Mouse (Mus musculus) mammary gland, adult 2 months (tissue): ENCODE measurements around the gene Neurl4. TPM values are rescaled to one million over a fixed set of nuclear protein-coding genes. Genes with fewer than 3 reads are reported as not detected.

Experiments
- polyA plus RNA-seq: library from polyadenylated mRNA; depleted of rRNA; stranded (reverse); fragments of >200 nt; gene quantifications from 2 replicates; pipeline ENCODE4 v1.2.3, GENCODE M21; 2012; ENCODE audit warnings: low replicate concordance; rRNA removed

Neurl4 gene
- 44.0 and 45.9 TPM in 2 replicates for polyA plus RNA-seq

GRCm38 (mm10) chr11:69900471-69901405 lies at the start of gene Neurl4, which contains the start of gene 2810408A11Rik:
Gene Neurl4 (plus strand): TSS chr11:69901072.
Gene 2810408A11Rik (minus strand): TSS chr11:69900987.

GRCm38 (mm10) chr11:69858113-69858998 lies 42.5 kb upstream of the Neurl4 start, which contains the start of gene Tnk1:
Gene Tnk1 (minus strand): TSS chr11:69858730.

DNA sequence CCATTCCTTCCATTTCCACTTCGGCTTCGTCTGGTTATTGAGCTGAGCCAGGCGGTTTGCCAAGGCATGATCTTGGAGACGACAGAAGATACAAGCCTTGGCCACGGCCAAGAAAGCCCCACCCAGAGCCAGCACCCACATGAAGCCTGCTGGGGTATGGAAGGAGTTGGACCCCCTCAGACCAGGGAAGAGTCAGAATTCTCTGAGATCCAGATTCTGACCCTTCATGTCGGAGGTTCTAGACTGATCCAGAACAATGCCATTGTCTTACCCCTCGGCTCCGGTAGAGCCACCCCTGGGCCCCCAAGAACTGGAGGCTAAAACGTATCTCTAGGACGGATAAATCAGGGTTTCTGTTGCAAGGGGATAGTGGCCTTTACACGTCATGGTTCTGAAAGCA lies 23.0 kb upstream of the Neurl4 start, which contains the start of gene Tmem95:
Gene Tmem95 (minus strand): TSS at position 141 of the 400 bp plus-strand sequence.

DNA sequence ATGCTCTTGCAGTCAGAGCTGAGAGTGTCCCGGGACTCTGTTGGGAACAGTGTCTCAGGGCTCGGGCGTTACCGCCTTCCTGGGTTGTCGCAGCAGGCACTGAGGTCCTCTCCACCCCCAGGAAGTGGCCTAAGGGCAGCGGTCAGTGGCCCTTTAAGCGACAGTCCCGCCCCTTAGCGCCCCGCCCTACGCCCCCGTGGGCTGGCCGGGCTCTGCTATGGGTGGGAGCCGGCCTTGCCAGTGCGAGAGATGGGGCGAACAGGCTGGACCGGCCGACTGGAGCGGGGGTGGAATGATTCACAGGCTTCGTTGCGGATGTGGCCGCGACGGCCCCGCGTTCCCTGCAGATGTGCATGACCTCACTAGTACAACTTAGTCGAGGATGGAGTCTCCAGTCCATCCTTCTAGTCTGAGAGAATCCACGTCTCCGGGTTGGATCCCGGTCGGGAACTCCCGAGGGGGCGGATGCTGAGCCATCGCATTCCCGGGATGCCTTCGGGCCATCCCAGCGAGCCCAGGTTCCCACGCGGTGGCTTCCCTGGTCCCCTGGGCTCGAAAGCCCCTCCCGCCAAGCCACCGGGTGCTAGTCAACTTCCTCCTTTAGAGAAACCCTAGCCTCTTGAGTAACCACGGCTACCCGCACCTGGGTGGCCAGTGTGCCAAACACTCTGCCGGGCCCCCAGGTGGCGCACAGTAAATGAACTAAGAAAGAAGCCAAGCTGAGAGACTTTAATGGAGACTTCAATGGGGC lies 19.8 kb upstream of the Neurl4 start, which contains the start of gene Kctd11:
Gene Kctd11 (minus strand): TSS at position 554 of the 751 bp plus-strand sequence.

GRCm38 (mm10) chr11:69895291-69895690 lies 5.6 kb upstream of the Neurl4 start, which contains the start of gene Acap1:
Gene Acap1 (minus strand): TSS chr11:69895539.

DNA sequence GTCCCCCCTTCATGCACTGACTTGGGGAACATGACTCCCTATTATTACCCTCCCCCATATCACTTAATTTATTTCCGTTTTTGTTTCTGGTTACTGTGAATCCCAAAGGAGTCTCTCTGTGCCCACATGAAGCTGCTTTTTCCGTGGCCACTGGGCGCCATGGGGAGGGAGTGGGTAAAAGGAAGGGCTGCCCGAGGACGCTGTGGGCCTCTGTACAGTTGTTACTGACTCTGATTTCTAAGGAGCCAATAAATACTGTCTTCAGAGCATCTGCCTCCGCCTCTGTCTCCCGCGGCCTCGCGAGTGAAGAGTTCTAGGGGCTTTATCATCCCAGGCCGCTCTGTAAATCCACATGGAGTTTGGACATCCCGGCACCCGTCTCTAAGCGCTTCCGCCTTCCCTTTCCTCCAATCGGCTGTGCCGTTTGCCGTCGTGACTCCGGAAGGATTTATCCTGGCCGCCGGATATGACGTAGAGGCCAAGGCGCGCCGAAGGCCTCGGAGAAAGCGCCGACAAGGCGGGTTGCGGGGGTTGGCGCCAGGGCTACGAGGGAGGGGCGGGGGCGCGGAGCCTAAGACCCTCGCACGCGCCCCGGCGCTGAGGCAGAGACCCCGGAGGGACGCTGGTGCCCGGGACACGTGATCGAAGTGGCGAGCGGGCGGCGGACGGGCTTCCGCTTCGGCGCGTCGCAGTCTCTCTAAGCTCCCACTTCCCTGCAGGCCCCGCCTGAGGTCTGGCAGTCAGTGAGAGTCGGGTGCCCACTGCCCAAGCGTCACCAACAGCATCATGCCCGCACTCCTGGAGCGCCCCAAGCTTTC lies 12.9 kb downstream of the Neurl4 start, which contains the start of gene Gps2:
Gene Gps2 (plus strand): TSS at position 335 of the 818 bp plus-strand sequence.

DNA sequence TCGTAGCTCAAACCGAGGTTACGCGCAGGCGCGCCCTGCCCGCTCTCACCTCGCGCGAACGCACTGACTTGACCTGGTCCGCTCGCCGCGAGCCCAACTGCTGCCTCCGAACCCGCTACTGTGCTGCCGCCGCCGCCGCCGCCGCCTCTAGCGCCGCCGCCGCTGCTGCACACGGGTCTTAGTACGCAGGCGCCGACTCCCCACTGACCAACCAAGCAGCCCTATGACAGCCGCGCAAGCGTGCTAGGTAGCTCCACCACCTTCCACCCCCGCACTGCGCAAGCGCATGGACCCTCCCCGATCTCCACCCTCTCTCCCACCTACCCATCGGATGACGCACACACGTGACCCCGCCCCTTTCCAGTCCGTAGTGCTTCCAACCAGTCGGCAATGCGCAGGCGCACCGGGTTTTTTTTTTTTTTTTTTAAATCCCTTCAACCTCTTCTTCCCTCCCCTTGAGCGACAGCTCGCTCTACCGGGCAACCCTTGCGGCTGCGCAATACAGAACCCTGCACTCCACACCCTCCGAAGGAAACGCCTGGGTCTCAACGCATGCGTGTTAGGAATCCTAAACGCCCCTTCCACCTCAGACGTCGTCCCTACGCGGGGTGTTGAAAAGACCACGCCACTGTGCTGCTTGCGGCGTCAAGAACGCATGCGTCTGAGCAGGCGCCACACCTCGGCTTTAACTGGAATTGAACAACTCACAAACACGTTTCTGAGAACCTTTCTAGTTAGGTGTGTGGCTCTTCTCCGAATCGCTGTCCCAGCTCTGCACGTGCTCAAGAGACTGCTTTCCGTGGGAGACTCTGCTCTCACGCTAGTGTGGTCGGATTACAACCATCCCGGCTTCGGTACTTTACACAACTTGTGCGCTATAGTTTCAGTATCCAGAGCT lies 20.5 kb downstream of the Neurl4 start, which contains the start of gene Eif5a:
Gene Eif5a (minus strand): TSS at position 845 of the 898 bp plus-strand sequence.

DNA sequence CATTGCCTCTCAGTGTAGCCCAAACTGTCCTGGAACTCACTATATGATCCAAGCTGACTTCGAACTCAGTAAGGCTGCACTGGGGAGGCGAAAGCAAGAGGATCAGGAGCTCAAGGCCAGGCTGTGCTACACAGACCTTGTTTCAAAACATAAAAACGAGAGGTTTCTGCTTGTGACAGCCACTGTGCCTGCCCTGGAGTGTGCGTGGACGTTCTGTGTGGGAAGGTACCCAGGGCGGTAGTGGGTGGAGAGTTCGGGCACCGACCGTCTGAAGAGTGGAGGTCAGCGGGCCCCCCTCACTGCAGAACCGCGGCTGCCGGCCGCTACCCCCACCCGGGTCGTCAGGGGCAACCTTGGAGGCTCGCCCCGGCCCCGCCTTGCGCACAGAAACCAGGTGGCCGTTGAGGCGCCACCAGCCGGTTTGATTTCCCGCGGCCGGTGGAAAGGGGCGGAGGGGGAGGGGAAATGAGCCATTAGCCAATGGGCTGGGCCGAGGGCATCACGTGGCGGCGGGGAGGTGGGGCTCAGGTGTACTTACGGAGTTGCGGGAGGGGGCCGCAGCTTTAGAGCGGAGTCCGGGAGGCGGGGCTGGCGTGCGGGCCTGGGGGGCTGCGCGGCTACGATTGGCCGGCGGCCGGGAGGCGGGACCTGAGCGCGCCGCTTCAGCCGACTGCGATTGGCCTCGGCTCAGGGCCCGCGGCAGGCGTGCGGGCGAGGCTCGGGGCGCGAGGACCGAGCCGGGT lies 34.4 kb downstream of the Neurl4 start, which contains the start of gene Ybx2:
Gene Ybx2 (plus strand): TSS at position 660 of the 743 bp plus-strand sequence.

DNA sequence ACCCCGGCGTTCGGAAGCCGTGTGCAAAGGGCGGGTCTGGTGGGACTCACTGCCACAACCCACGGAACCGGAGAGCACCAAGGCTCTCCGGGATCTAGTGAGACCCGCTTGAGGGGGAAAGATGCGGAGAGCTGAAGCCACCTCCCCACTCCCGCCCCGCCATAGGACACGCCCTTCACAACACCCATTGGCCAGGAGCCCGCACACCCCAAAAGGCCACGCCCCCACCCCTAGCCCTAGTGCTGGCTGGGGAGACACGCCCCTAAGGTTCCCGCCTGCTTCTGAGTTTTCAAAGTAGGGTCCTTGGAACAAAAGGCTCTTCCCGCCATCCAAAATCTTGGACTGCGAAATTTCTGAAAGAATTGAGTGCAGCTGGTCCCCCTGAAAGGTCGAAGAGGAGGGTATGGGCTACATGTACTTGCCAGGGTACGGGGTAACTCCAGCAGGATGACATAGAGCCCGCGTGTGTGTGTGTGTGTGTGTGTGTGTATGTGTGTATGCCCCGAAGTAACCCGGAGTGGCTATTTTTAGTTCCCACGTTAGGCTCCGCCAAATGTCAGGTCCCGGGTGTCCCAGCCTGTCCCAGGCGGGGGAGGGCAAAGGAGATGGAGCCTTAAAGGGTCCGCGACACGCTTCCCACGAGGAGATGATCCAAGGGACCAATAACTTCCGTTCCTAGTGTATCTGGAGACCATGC lies 47.3 kb downstream of the Neurl4 start, which contains the start of gene Slc2a4:
Gene Slc2a4 (minus strand): TSS at position 123 of the 697 bp plus-strand sequence.

Other genes starting within 250 kb of the Neurl4 start
- gene Sox15, start 245.8 kb upstream of the Neurl4 start, polyA plus RNA-seq: 0.66 and 1.1 TPM in 2 replicates
- 139 and 176 TPM in 2 replicates for gene Mpdu1, start 238.4 kb upstream of the Neurl4 start, polyA plus RNA-seq
- 76.8 and 80.0 TPM in 2 replicates for gene Cd68, start 234.9 kb upstream of the Neurl4 start, polyA plus RNA-seq
- gene Eif4a1, start 228.6 kb upstream of the Neurl4 start, polyA plus RNA-seq: 199 and 324 TPM in 2 replicates
- 40.2 and 91.5 TPM in 2 replicates for gene Senp3, start 219.0 kb upstream of the Neurl4 start, polyA plus RNA-seq
- gene Tnfsf13, start 215.3 kb upstream of the Neurl4 start, polyA plus RNA-seq: 5.2 and 9.5 TPM in 2 replicates
- gene Tnfsf12, start 205.2 kb upstream of the Neurl4 start, polyA plus RNA-seq: 48.2 and 64.3 TPM in 2 replicates
- gene Tnfsfm13, start 205.0 kb upstream of the Neurl4 start, polyA plus RNA-seq: 8.4 and 11.1 TPM in 2 replicates
- 18.0 and 27.0 TPM in 2 replicates for gene Polr2a, start 142.4 kb upstream of the Neurl4 start, polyA plus RNA-seq
- not detected in 2 replicates for gene Slc35g3, start 139.1 kb upstream of the Neurl4 start, polyA plus RNA-seq
- gene Zbtb4, start 135.2 kb upstream of the Neurl4 start, polyA plus RNA-seq: 47.2 and 88.9 TPM in 2 replicates
- gene Chrnb1, start 105.1 kb upstream of the Neurl4 start, polyA plus RNA-seq: 14.0 and 38.5 TPM in 2 replicates
- gene Fgf11, start 99.2 kb upstream of the Neurl4 start, polyA plus RNA-seq: 11.4 and 13.5 TPM in 2 replicates
- 4.5 and 10.8 TPM in 2 replicates for gene Tmem102, start 95.4 kb upstream of the Neurl4 start, polyA plus RNA-seq
- not detected in 2 replicates for gene Gm39566, start 85.8 kb upstream of the Neurl4 start, polyA plus RNA-seq
- gene Spem2, start 82.6 kb upstream of the Neurl4 start, polyA plus RNA-seq: not detected in 2 replicates
- 0.19 and 0.35 TPM in 2 replicates for gene Spem1, start 78.9 kb upstream of the Neurl4 start, polyA plus RNA-seq
- 23.5 and 39.4 TPM in 2 replicates for gene Nlgn2, start 63.3 kb upstream of the Neurl4 start, polyA plus RNA-seq
- gene Tmem256, start 62.6 kb upstream of the Neurl4 start, polyA plus RNA-seq: 180 and 280 TPM in 2 replicates
- gene Plscr3, start 54.7 kb upstream of the Neurl4 start, polyA plus RNA-seq: 125 and 161 TPM in 2 replicates
- 11.8 and 14.1 TPM in 2 replicates for gene Tnk1, start 42.3 kb upstream of the Neurl4 start, polyA plus RNA-seq
- not detected in 2 replicates for gene Tmem95, start 23.1 kb upstream of the Neurl4 start, polyA plus RNA-seq
- gene Kctd11, start 19.7 kb upstream of the Neurl4 start, polyA plus RNA-seq: 11.8 and 13.5 TPM in 2 replicates
- gene Acap1, start 5.5 kb upstream of the Neurl4 start, polyA plus RNA-seq: 40.3 and 80.4 TPM in 2 replicates
- gene 2810408A11Rik, start 85 bp upstream of the Neurl4 start, polyA plus RNA-seq: 0.80 and 1.1 TPM in 2 replicates
- 130 and 139 TPM in 2 replicates for gene Gps2, start 12.8 kb downstream of the Neurl4 start, polyA plus RNA-seq
- 301 and 469 TPM in 2 replicates for gene Eif5a, start 20.9 kb downstream of the Neurl4 start, polyA plus RNA-seq
- gene Ybx2, start 34.7 kb downstream of the Neurl4 start, polyA plus RNA-seq: 24.9 and 28.8 TPM in 2 replicates
- gene Slc2a4, start 47.1 kb downstream of the Neurl4 start, polyA plus RNA-seq: 238 and 400 TPM in 2 replicates
- 18.2 and 18.6 TPM in 2 replicates for gene Cldn7, start 63.7 kb downstream of the Neurl4 start, polyA plus RNA-seq
- 110 and 163 TPM in 2 replicates for gene Ctdnep1, start 80.1 kb downstream of the Neurl4 start, polyA plus RNA-seq
- gene Elp5, start 81.4 kb downstream of the Neurl4 start, polyA plus RNA-seq: 55.0 and 105 TPM in 2 replicates
- 358 and 921 TPM in 2 replicates for gene Gabarap, start 90.1 kb downstream of the Neurl4 start, polyA plus RNA-seq
- 21.3 and 23.1 TPM in 2 replicates for gene Phf23, start 94.7 kb downstream of the Neurl4 start, polyA plus RNA-seq
- 15.5 and 26.3 TPM in 2 replicates for gene Dvl2, start 99.5 kb downstream of the Neurl4 start, polyA plus RNA-seq
- gene Acadvl, start 114.3 kb downstream of the Neurl4 start, polyA plus RNA-seq: 171 and 264 TPM in 2 replicates
- gene Dlg4, start 115.9 kb downstream of the Neurl4 start, polyA plus RNA-seq: 22.3 and 22.8 TPM in 2 replicates
- 2.4 TPM in 1 of 2 replicates, not detected in the other for gene Asgr1, start 153.0 kb downstream of the Neurl4 start, polyA plus RNA-seq
- gene Asgr2, start 191.6 kb downstream of the Neurl4 start, polyA plus RNA-seq: 3.7 and 5.9 TPM in 2 replicates
- gene Mgl2, start 229.3 kb downstream of the Neurl4 start, polyA plus RNA-seq: 23.2 and 54.4 TPM in 2 replicates